Mouse (Mus musculus) liver, embryonic 11.5 days (tissue): ENCODE measurements around the gene Hsd17b13. TPM values are rescaled to one million over a fixed set of nuclear protein-coding genes. Genes with fewer than 3 reads are reported as not detected.

Experiments
- ATAC-seq: fragments of 200-750 bp; cut with Nextera tagmentation; replicated peaks from 2 replicates; pipeline ENCODE4 v1.8.0; 2017; ENCODE audit warnings: moderate number of reproducible peaks, mild to moderate bottlenecking, moderate TSS enrichment, moderate library complexity; ENCODE audit not compliant: low FRiP score
- DNase-seq: peaks from one replicate; pipeline ENCODE4 v3.0.0-alpha.2; 2017; ENCODE audit warnings: low spot score
- H3K27ac ChIP-seq: fragments of 300-500 bp; sonication (generic); 2 replicates; pipeline ENCODE4 v1.5.1; 2014; ENCODE audit warnings: mild to moderate bottlenecking, low read depth, low read length, control low read depth
- H3K27me3 ChIP-seq: fragments of 300-500 bp; sonication (generic); replicated peaks from 2 replicates; pipeline ENCODE4 v1.6.1; 2014; ENCODE audit warnings: low read length, mixed read lengths; ENCODE audit not compliant: control insufficient read depth, insufficient read depth
- H3K36me3 ChIP-seq: fragments of 300-500 bp; sonication (generic); 2 replicates; pipeline ENCODE4 v1.6.1; 2014; ENCODE audit warnings: mild to moderate bottlenecking, low read length, moderate library complexity, mixed read lengths; ENCODE audit not compliant: control insufficient read depth, insufficient read depth
- H3K4me1 ChIP-seq: fragments of 300-500 bp; sonication (generic); replicated peaks from 2 replicates; pipeline ENCODE4 v1.6.1; 2014; ENCODE audit warnings: low read length, mixed read lengths; ENCODE audit not compliant: control insufficient read depth, insufficient read depth
- H3K4me2 ChIP-seq: fragments of 300-500 bp; sonication (generic); 2 replicates; pipeline ENCODE4 v1.6.1; 2014; ENCODE audit warnings: mild to moderate bottlenecking, control low read depth, moderate library complexity
- H3K4me3 ChIP-seq: fragments of 300-500 bp; sonication (generic); 2 replicates; pipeline ENCODE4 v1.5.1; 2014; ENCODE audit warnings: low read depth, low read length, control low read depth
- H3K9ac ChIP-seq: fragments of 300-500 bp; sonication (generic); 2 replicates; pipeline ENCODE4 v1.6.1; 2014; ENCODE audit warnings: low read depth, low read length, control low read depth
- H3K9me3 ChIP-seq: fragments of 300-500 bp; sonication (generic); 2 replicates; pipeline ENCODE4 v1.6.1; 2016; ENCODE audit warnings: low read length, inconsistent platforms, mixed read lengths; ENCODE audit not compliant: control insufficient read depth
- WGBS: fragments of 180-500 bp; shearing (Covaris S2); extraction: QIAGEN DNeasy Blood & Tissue Kit; methylation state at CpG from one replicate; pipeline ENCODE4 v1.1.7; 2014; 5-methylcytosine and 5-hydroxymethylcytosine counted together
- polyA plus RNA-seq: library from polyadenylated mRNA; unstranded; fragments of >200 nt; fragmentation: Nextera tagmentation; extraction: Ambion mirVana; gene quantifications from 2 replicates; pipeline ENCODE4 v1.2.1, GENCODE M21; 2014

Hsd17b13 gene
- polyA plus RNA-seq, 1 experiment from 2014 or later: 0.32 TPM

GRCm38 (mm10) chr5:103911555-103911954 is 65.7 kb downstream of the Hsd17b13 start:
- Histone ChIP-seq H3K36me3 (no peaks in the 10 kb centered on the region), H3K27ac (no peak overlapping the region), H3K4me1 (no peaks in the 10 kb centered on the region), H3K4me3 (peak overlapping the region; percentile 79; the same call in 1 of the 2 replicates), H3K4me2 (peak overlapping the region; percentile 93), H3K9ac (no peak overlapping the region), H3K27me3 (no peaks in the 10 kb centered on the region), H3K9me3 (no peaks in the 10 kb centered on the region)
- WGBS: 66% methylated on average over 5 of the region's 5 CpGs
- ATAC-seq (0 out of 2 replicates have a peak, but pooled peaks have one; percentile 9), DNase-seq (no peak)

DNA sequence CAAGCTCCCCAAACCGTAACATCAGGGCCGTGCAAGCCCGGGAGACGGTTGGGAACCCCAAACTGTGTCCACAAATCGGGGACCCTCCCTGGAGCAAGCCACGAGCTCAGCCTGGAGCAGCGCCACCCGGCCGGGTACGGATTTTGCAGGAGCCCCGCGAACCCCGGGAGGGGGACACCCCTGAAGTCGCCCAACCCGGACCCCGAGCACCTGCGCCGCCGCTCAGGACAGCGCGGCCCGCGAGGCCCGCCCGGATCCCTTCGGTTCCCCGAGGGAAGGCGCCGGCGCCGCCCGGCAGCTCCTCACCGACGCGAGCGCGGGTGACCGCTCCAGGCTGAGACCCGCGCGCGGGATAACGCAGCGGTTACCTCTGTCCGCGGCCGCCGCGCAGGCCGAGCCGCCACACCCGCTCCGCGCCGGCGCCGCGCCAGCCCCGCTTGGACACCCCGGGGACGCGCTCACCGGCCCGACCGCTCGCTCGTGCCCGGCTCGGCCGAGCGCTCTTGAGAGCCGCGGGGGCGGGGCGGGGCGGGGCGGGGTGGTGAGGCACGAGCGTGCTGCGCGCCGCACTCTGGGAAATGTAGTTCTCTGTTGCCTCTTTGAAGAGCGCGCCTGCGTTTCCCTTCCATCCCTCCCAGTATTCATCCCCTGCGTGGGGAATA is 66.3 kb downstream of the Hsd17b13 start, which contains the start of gene Klhl8:
TSS of gene Klhl8 (minus strand) at position 512 of the 662 bp plus-strand sequence.
- Histone ChIP-seq H3K27me3 (no peaks in the 10 kb centered on the region), H3K9me3 (no peaks in the 10 kb centered on the region), H3K9ac (peak within 1 kb of the TSS; percentile 77), H3K36me3 (no peaks in the 10 kb centered on the region), H3K27ac (no peak within 1 kb of the TSS), H3K4me1 (no peaks in the 10 kb centered on the region), H3K4me3 (peak within 1 kb of the TSS; percentile 79), H3K4me2 (peak within 1 kb of the TSS; percentile 93)
- peak; percentile 98 for ATAC-seq
- peak; percentile 85 for DNase-seq
- under 1% methylated on average over 78 of the region's 86 CpGs for WGBS

DNA sequence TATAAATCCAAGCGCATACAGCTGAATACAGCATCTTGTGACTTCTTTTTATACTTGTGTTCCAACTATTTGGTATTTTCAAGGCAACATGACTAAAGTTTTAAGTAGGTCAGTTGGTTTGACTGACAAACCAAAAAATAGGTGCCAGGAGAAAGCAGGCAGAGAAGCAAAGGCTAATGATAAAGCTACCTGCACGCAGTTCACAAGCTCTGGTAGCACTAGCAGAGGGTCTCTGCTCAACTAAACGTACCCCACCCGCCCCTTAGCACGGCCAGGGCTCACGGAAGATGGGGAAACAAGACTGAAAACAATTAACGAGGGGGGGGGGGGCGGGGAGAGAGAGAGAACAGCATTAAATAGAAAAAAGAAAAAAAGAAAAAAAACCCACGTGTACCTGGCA is 67.1 kb downstream of the Hsd17b13 start:
- Histone ChIP-seq H3K9ac (no peak overlapping the region), H3K36me3 (no peaks in the 10 kb centered on the region), H3K27ac (no peak overlapping the region), H3K4me3 (peak overlapping the region; percentile 79), H3K4me2 (peak overlapping the region; percentile 93), H3K4me1 (no peaks in the 10 kb centered on the region), H3K27me3 (no peaks in the 10 kb centered on the region), H3K9me3 (no peaks in the 10 kb centered on the region)
- WGBS: 16% methylated on average over 8 of the region's 9 CpGs
- ATAC-seq (no peak), DNase-seq (no peak)

- Histone ChIP-seq H3K36me3 (no peaks in the 10 kb centered on the region), H3K9me3 (no peaks in the 10 kb centered on the region), H3K27ac (no peak overlapping the region), H3K4me3 (no peak overlapping the region), H3K4me2 (no peak overlapping the region), H3K27me3 (no peaks in the 10 kb centered on the region), H3K4me1 (no peaks in the 10 kb centered on the region), H3K9ac (no peak overlapping the region)
- ATAC-seq (no peak), DNase-seq (no peak)
- WGBS: 76% methylated on average over 3 of the region's 3 CpGs
Measured at GRCm38 (mm10) chr5:103909466-103909865, 67.7 kb downstream of the Hsd17b13 start.

DNA sequence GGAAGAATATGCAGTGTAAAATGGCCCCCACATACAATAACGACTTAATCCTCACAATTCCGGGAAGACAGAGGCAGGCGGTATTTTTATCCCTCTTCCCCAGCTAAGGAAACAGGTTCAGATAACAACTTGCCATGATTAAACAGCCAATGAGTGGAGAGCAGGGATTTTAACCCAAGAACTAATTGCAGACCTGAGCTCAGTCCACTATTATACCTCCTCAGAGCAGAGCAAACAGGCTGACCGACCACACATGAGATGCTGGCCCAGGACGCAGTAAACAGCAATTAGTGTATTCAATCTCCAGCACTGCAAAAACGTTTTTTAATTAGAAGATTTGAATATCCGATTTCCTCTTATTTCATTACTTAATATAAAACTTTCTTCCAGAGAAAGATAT is 68.4 kb downstream of the Hsd17b13 start:
- DNase-seq (no peak), ATAC-seq (no peak)
- H3K4me3 ChIP-seq: no peak overlapping the region
- H3K9me3 ChIP-seq: no peaks in the 10 kb centered on the region
- 55% methylated on average over 7 of the region's 7 CpGs for WGBS
- H3K4me2 ChIP-seq: no peak overlapping the region
- H3K36me3 ChIP-seq: no peaks in the 10 kb centered on the region
- H3K9ac ChIP-seq: no peak overlapping the region
- H3K27ac ChIP-seq: no peak overlapping the region
- no peaks in the 10 kb centered on the region for H3K27me3 ChIP-seq
- H3K4me1 ChIP-seq: no peaks in the 10 kb centered on the region

- 85% methylated on average over 4 of the region's 4 CpGs for WGBS
- Histone ChIP-seq H3K27me3 (no peaks in the 10 kb centered on the region), H3K4me2 (no peak overlapping the region), H3K4me3 (no peak overlapping the region), H3K9ac (no peak overlapping the region), H3K9me3 (no peaks in the 10 kb centered on the region), H3K27ac (no peak overlapping the region), H3K4me1 (no peaks in the 10 kb centered on the region), H3K36me3 (no peaks in the 10 kb centered on the region)
- no peak for DNase-seq
- ATAC-seq: no peak
Measured at GRCm38 (mm10) chr5:103907844-103908243, 69.4 kb downstream of the Hsd17b13 start.

DNA sequence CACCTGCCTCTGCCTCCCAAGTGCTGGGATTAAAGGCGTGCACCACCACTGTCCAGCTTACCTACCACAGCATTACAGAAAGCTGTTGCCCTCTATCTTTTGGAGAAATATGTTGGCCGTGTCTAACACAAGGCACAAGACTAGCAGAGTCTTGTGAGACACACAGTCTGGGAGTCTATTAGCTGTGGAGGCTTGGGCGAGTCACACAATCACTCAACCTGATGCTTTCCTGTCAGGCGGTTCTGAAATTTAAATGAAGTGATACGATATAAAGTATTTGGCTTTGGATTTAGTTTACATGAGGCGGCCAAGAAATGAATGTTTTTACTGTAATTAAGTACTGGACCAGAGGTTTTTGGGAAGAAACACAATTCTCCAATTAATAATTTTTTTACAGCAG is 71.0 kb downstream of the Hsd17b13 start:
- no peaks in the 10 kb centered on the region for H3K36me3 ChIP-seq
- ATAC-seq (no peak), DNase-seq (no peak)
- H3K4me3 ChIP-seq: no peak overlapping the region
- no peak overlapping the region for H3K27ac ChIP-seq
- H3K27me3 ChIP-seq: no peaks in the 10 kb centered on the region
- H3K4me2 ChIP-seq: no peak overlapping the region
- H3K4me1 ChIP-seq: no peaks in the 10 kb centered on the region
- H3K9ac ChIP-seq: no peak overlapping the region
- WGBS: 85% methylated on average over 6 of the region's 6 CpGs
- no peaks in the 10 kb centered on the region for H3K9me3 ChIP-seq

Other genes with a start within 250 kb of the Hsd17b13 start
- gene Klhl8, start 66.2 kb downstream of the Hsd17b13 start, polyA plus RNA-seq: 4.1 and 4.5 TPM in 2 replicates
- gene Hsd17b11, start 44.5 kb upstream of the Hsd17b13 start, polyA plus RNA-seq: 1.7 and 2.5 TPM in 2 replicates
- gene Nudt9, start 68.9 kb upstream of the Hsd17b13 start, polyA plus RNA-seq: 103 and 110 TPM in 2 replicates
- not detected in 2 replicates for gene Gm17660, start 100.2 kb upstream of the Hsd17b13 start, polyA plus RNA-seq
- gene Sparcl1, start 136.3 kb upstream of the Hsd17b13 start, polyA plus RNA-seq: 5.6 and 6.8 TPM in 2 replicates
- gene Dspp, start 193.3 kb upstream of the Hsd17b13 start, polyA plus RNA-seq: not detected in 2 replicates
- 0.05 and 0.23 TPM in 2 replicates for gene Dmp1, start 225.2 kb upstream of the Hsd17b13 start, polyA plus RNA-seq